Mouse (Mus musculus): ENCODE results near the gene Fbxo33. TPM values are rescaled to one million over a fixed set of nuclear protein-coding genes. Genes with fewer than 3 reads are reported as not detected.
A peak's percentile ranks its signal among the peaks of the same experiment; 100 is the strongest.

The Fbxo33 gene
- 8.5 and 9.6 TPM in 2 replicates for polyA plus RNA-seq (2015; fragmentation: Nextera tagmentation; extraction: Ambion mirVana)

- Histone ChIP-seq H3K4me1 (replicated peaks; ENCODE audit: control insufficient read depth, insufficient read depth) (no peaks in the 10 kb centered on the region), H3K9ac (ENCODE audit: low read length) (peak within 1 kb of the TSS; percentile 88), H3K4me2 (replicated peaks; ENCODE audit: low read depth) (peak within 1 kb of the TSS; percentile 93), H3K27me3 (ENCODE audit: control insufficient read depth, insufficient read depth, low read length) (no peaks in the 10 kb centered on the region), H3K4me3 (ENCODE audit: low read depth, low read length) (peak within 1 kb of the TSS; percentile 91), H3K27ac (replicated peaks) (peak within 1 kb of the TSS; percentile 97), H3K36me3 (ENCODE audit: control insufficient read depth, insufficient read depth, low read length) (no peaks in the 10 kb centered on the region), H3K9me3 (ENCODE audit: control insufficient read depth, low read length) (no peaks in the 10 kb centered on the region)
- DNase-seq (ENCODE audit: low spot score) (peak; percentile 100), ATAC-seq (ENCODE audit: low FRiP score, low TSS enrichment) (peak; percentile 97)
- WGBS, result under 1% methylated on average over 101 of the region's 109 CpGs
- TF ChIP-seq EP300 (optimal IDR thresholded peaks at IDR 0.05) (no peak), CTCF (IDR thresholded peaks at IDR 0.05; ENCODE audit: low read depth) (peak; percentile 90)
Measured at GRCm38 (mm10) chr12:59219325-59220225, at the start of gene Fbxo33. Gene Fbxo33, minus strand, starts transcription at chr12:59219725.

- Histone ChIP-seq H3K9ac (ENCODE audit: low read length) (no peak overlapping the region), H3K4me2 (replicated peaks; ENCODE audit: low read depth) (no peak overlapping the region), H3K9me3 (ENCODE audit: control insufficient read depth, low read length) (no peaks in the 10 kb centered on the region), H3K27ac (replicated peaks) (no peak overlapping the region), H3K27me3 (ENCODE audit: control insufficient read depth, insufficient read depth, low read length) (no peaks in the 10 kb centered on the region), H3K4me3 (ENCODE audit: low read depth, low read length) (no peak overlapping the region), H3K36me3 (ENCODE audit: control insufficient read depth, insufficient read depth, low read length) (no peaks in the 10 kb centered on the region), H3K4me1 (replicated peaks; ENCODE audit: control insufficient read depth, insufficient read depth) (no peaks in the 10 kb centered on the region)
- no peak for ATAC-seq (ENCODE audit: low FRiP score, low TSS enrichment)
- WGBS, result 80% methylated on average over 4 of the region's 4 CpGs
- TF ChIP-seq CTCF (IDR thresholded peaks at IDR 0.05; ENCODE audit: low read depth), result no peak
- TF ChIP-seq EP300 (optimal IDR thresholded peaks at IDR 0.05), result no peak
- no peak for DNase-seq (ENCODE audit: low spot score)
Measured at GRCm38 (mm10) chr12:59265942-59266231, 46.4 kb upstream of the Fbxo33 start.

GRCm38 (mm10) chr12:59265207-59265941, 45.8 kb upstream of the Fbxo33 start:
- H3K4me2 ChIP-seq (replicated peaks; ENCODE audit: low read depth), result no peak overlapping the region
- DNase-seq (ENCODE audit: low spot score), result peak; percentile 21
- WGBS, result 33% methylated on average over 15 of the region's 15 CpGs
- no peak overlapping the region for H3K27ac ChIP-seq (replicated peaks)
- no peak overlapping the region for H3K4me3 ChIP-seq (ENCODE audit: low read depth, low read length)
- no peaks in the 10 kb centered on the region for H3K36me3 ChIP-seq (ENCODE audit: control insufficient read depth, insufficient read depth, low read length)
- peak; percentile 72 for TF ChIP-seq CTCF (IDR thresholded peaks at IDR 0.05; ENCODE audit: low read depth)
- TF ChIP-seq EP300 (optimal IDR thresholded peaks at IDR 0.05), result no peak
- no peaks in the 10 kb centered on the region for H3K27me3 ChIP-seq (ENCODE audit: control insufficient read depth, insufficient read depth, low read length)
- no peaks in the 10 kb centered on the region for H3K9me3 ChIP-seq (ENCODE audit: control insufficient read depth, low read length)
- H3K4me1 ChIP-seq (replicated peaks; ENCODE audit: control insufficient read depth, insufficient read depth), result no peaks in the 10 kb centered on the region
- H3K9ac ChIP-seq (ENCODE audit: low read length), result no peak overlapping the region
- ATAC-seq (ENCODE audit: low FRiP score, low TSS enrichment), result no peak

- no peaks in the 10 kb centered on the region for H3K36me3 ChIP-seq (ENCODE audit: control insufficient read depth, insufficient read depth, low read length)
- H3K4me3 ChIP-seq (ENCODE audit: low read depth, low read length), result no peak overlapping the region
- TF ChIP-seq EP300 (optimal IDR thresholded peaks at IDR 0.05) (no peak), CTCF (IDR thresholded peaks at IDR 0.05; ENCODE audit: low read depth) (no peak)
- H3K4me2 ChIP-seq (replicated peaks; ENCODE audit: low read depth), result no peak overlapping the region
- no peak overlapping the region for H3K27ac ChIP-seq (replicated peaks)
- DNase-seq (ENCODE audit: low spot score) (no peak), ATAC-seq (ENCODE audit: low FRiP score, low TSS enrichment) (no peak)
- H3K4me1 ChIP-seq (replicated peaks; ENCODE audit: control insufficient read depth, insufficient read depth), result no peaks in the 10 kb centered on the region
- WGBS, result 87% methylated on average over 3 of the region's 3 CpGs
- H3K9ac ChIP-seq (ENCODE audit: low read length), result no peak overlapping the region
- no peaks in the 10 kb centered on the region for H3K27me3 ChIP-seq (ENCODE audit: control insufficient read depth, insufficient read depth, low read length)
- H3K9me3 ChIP-seq (ENCODE audit: control insufficient read depth, low read length), result no peaks in the 10 kb centered on the region
Measured at GRCm38 (mm10) chr12:59262841-59263240, 43.3 kb upstream of the Fbxo33 start.

- no peaks in the 10 kb centered on the region for H3K36me3 ChIP-seq (ENCODE audit: control insufficient read depth, insufficient read depth, low read length)
- no peak overlapping the region for H3K9ac ChIP-seq (ENCODE audit: low read length)
- H3K4me2 ChIP-seq (replicated peaks; ENCODE audit: low read depth), result no peak overlapping the region
- no peaks in the 10 kb centered on the region for H3K4me1 ChIP-seq (replicated peaks; ENCODE audit: control insufficient read depth, insufficient read depth)
- no peak overlapping the region for H3K27ac ChIP-seq (replicated peaks)
- no peaks in the 10 kb centered on the region for H3K27me3 ChIP-seq (ENCODE audit: control insufficient read depth, insufficient read depth, low read length)
- ATAC-seq (ENCODE audit: low FRiP score, low TSS enrichment), result no peak
- TF ChIP-seq EP300 (optimal IDR thresholded peaks at IDR 0.05) (no peak), CTCF (IDR thresholded peaks at IDR 0.05; ENCODE audit: low read depth) (no peak)
- no peak overlapping the region for H3K4me3 ChIP-seq (ENCODE audit: low read depth, low read length)
- WGBS, result 53% methylated on average over 2 of the region's 2 CpGs
- no peak for DNase-seq (ENCODE audit: low spot score)
- no peaks in the 10 kb centered on the region for H3K9me3 ChIP-seq (ENCODE audit: control insufficient read depth, low read length)
Measured at GRCm38 (mm10) chr12:59260798-59261197, 41.3 kb upstream of the Fbxo33 start.

GRCm38 (mm10) chr12:59260362-59260761, 40.8 kb upstream of the Fbxo33 start:
- TF ChIP-seq CTCF (IDR thresholded peaks at IDR 0.05; ENCODE audit: low read depth), result no peak
- no peak for TF ChIP-seq EP300 (optimal IDR thresholded peaks at IDR 0.05)
- DNase-seq (ENCODE audit: low spot score) (no peak), ATAC-seq (ENCODE audit: low FRiP score, low TSS enrichment) (no peak)
- Histone ChIP-seq H3K27me3 (ENCODE audit: control insufficient read depth, insufficient read depth, low read length) (no peaks in the 10 kb centered on the region), H3K9ac (ENCODE audit: low read length) (no peak overlapping the region), H3K9me3 (ENCODE audit: control insufficient read depth, low read length) (no peaks in the 10 kb centered on the region), H3K36me3 (ENCODE audit: control insufficient read depth, insufficient read depth, low read length) (no peaks in the 10 kb centered on the region), H3K4me3 (ENCODE audit: low read depth, low read length) (no peak overlapping the region), H3K27ac (replicated peaks) (no peak overlapping the region), H3K4me1 (replicated peaks; ENCODE audit: control insufficient read depth, insufficient read depth) (no peaks in the 10 kb centered on the region), H3K4me2 (replicated peaks; ENCODE audit: low read depth) (no peak overlapping the region)

Data from stomach, postnatal 0 days (tissue).